Mouse (Mus musculus) hindbrain, embryonic 10.5 days (tissue): ENCODE data around the gene 6430628N08Rik. TPM values are rescaled to one million over a fixed set of nuclear protein-coding genes. Genes with fewer than 3 reads are reported as not detected.

ENCODE experiments used
- DNase-seq: peaks from one replicate; pipeline ENCODE4 v3.0.0-alpha.2; 2017; ENCODE audit warnings: low spot score
- H3K27ac ChIP-seq: fragments of 300-500 bp; sonication (generic); 2 replicates; pipeline ENCODE4 v1.5.1; 2016; ENCODE audit warnings: mild to moderate bottlenecking, moderate library complexity
- H3K27me3 ChIP-seq: fragments of 300-500 bp; sonication (generic); 2 replicates; pipeline ENCODE4 v1.6.1; 2016; ENCODE audit warnings: mild to moderate bottlenecking; ENCODE audit not compliant: poor library complexity, insufficient read depth, severe bottlenecking
- H3K36me3 ChIP-seq: fragments of 300-500 bp; sonication (generic); 2 replicates; pipeline ENCODE4 v1.6.1; 2016; ENCODE audit warnings: mild to moderate bottlenecking, moderate library complexity
- H3K4me1 ChIP-seq: fragments of 300-500 bp; sonication (generic); replicated peaks from 2 replicates; pipeline ENCODE4 v1.6.1; 2016; ENCODE audit warnings: mild to moderate bottlenecking
- H3K4me3 ChIP-seq: fragments of 300-500 bp; sonication (generic); 2 replicates; pipeline ENCODE4 v1.5.1; 2016; ENCODE audit warnings: mild to moderate bottlenecking, moderate library complexity
- H3K9me3 ChIP-seq: fragments of 300-500 bp; sonication (generic); 2 replicates; pipeline ENCODE4 v1.6.1; 2016; ENCODE audit warnings: mild to moderate bottlenecking, moderate library complexity
- WGBS: fragments of 180-500 bp; shearing (Covaris S2); methylation state at CpG from one replicate; pipeline ENCODE4 v1.1.7; 2016; 5-methylcytosine and 5-hydroxymethylcytosine counted together
- polyA plus RNA-seq: library from polyadenylated mRNA; unstranded; fragments of >200 nt; fragmentation: Nextera tagmentation; extraction: Ambion mirVana; gene quantifications from 2 replicates; pipeline ENCODE4 v1.2.1, GENCODE M21; 2016

Gene 6430628N08Rik
- polyA plus RNA-seq, result 0.10 TPM in 1 of 2 replicates, not detected in the other

DNA sequence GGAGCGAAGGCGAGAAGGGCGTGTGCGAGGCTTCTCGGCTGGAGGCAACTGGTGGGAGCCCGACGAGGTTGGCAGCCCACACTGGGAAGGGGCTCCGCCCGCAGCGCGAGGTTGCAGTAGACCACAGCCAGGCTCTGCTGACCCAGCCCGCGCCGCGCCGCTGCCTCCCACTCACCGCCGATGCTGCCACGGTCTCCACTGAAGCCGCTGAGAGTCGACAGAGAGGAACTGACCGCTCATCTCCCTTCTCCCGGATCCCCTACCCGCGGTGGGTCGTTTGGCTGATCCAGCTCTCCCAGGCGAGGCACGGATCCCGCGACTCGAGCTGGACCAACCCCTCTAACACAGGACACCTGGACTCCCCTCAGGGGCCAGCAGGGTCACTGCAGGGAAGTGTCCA is at the start of gene 6430628N08Rik:
TSS of gene 6430628N08Rik (plus strand) at position 113 of the 400 bp plus-strand sequence.
- DNase-seq, result peak; percentile 47
- H3K4me1 ChIP-seq, result peaks cover 14% of the 10 kb centered on the region
- H3K9me3 ChIP-seq, result no peaks in the 10 kb centered on the region
- H3K36me3 ChIP-seq, result no peaks in the 10 kb centered on the region
- peak within 1 kb of the TSS; percentile 51 for H3K4me3 ChIP-seq
- WGBS, result 1% methylated on average over 31 of the region's 31 CpGs
- peak within 1 kb of the TSS; percentile 54; the same call in 1 of the 2 replicates for H3K27ac ChIP-seq
- H3K27me3 ChIP-seq, result peaks cover 76% of the 10 kb centered on the region

DNA sequence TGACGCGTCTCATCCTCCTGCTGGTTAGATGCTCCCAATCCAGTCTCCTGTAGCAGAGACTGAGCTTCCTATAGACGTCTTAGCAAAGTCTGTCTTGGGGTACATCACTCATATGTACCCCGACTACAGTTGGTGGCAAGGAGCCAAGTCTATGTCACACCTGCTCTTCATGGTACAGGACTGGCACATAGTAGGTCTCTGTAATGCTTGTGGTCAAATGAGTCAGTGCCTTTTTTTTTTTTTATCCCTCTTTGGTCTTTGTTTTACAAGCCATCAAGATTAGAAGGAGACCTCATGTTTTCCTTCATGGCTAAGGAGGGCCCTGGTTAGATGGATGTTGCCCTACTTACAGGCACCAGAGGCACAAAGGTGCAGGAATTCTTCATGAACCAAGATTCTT is 49.6 kb upstream of the 6430628N08Rik start:
- WGBS, result 91% methylated on average over 4 of the region's 4 CpGs
- Histone ChIP-seq H3K4me3 (no peak overlapping the region), H3K9me3 (no peaks in the 10 kb centered on the region), H3K4me1 (peaks cover 21% of the 10 kb centered on the region), H3K27ac (no peak overlapping the region), H3K27me3 (no peaks in the 10 kb centered on the region), H3K36me3 (no peaks in the 10 kb centered on the region)
- no peak for DNase-seq

DNA sequence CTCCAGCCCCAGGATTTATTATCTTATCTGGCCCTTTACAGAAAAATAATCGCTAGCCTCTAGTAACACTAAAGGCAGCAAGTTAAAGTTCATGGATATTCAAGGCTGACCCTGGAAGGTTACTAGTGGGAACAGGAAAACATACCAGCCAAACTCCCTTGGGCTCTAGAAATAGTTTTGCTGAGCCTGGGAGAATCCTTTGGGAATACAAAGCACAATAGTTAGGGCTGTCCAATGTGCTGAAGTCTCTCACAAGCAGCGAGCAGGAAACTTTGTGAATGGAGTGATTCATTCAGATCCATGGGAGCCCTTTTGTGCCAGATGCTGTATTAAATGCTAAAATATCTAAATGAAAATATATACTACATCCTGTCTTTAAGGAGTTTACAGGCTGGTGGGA is 43.8 kb upstream of the 6430628N08Rik start:
- Histone ChIP-seq H3K4me1 (no peaks in the 10 kb centered on the region), H3K27ac (no peak overlapping the region), H3K36me3 (peaks cover 37% of the 10 kb centered on the region), H3K4me3 (no peak overlapping the region), H3K9me3 (no peaks in the 10 kb centered on the region), H3K27me3 (no peaks in the 10 kb centered on the region)
- DNase-seq, result no peak
- 56% methylated on average over 2 of the region's 2 CpGs for WGBS

DNA sequence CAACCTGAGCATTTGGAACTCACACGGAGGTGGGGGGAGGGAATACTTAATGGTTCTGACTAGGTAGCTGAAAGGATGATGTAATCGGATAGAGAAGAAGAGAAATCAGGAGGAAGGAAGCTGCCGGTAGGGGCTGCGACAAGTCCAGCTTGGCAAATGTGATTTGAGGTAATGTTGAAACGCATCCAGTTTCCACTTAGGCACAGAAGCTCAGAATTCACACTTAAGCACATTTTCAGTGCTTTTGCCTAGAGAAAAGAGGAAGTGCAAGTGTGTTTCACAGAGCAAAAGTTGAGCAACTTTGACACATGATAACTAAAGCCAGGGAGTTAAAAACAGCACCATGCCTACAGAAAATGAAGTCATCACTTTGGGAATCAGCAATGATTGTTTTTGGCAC is 43.1 kb upstream of the 6430628N08Rik start:
- Histone ChIP-seq H3K27ac (no peak overlapping the region), H3K27me3 (no peaks in the 10 kb centered on the region), H3K9me3 (no peaks in the 10 kb centered on the region), H3K36me3 (peaks cover 45% of the 10 kb centered on the region), H3K4me1 (no peaks in the 10 kb centered on the region), H3K4me3 (no peak overlapping the region)
- WGBS, result 72% methylated on average over 5 of the region's 5 CpGs
- DNase-seq, result no peak

DNA sequence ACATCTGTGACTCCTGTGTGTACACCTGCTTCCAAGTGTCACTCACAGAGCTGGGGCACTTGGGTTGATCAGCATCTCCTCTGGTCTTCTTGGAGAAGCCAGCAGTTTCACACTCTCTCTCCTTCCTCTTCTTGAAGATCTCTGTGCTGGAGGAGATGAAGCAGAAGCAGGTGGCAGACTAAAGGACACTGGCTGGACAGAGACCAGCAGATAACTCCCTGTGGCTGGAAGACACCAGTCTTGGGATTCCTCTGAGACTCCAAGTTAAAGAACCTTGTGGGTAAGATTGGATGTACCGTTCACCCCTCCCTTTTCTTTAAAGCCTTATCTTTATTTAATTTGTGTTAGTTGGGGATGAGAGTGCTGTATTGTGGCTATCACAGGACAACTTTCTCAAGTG is 42.4 kb upstream of the 6430628N08Rik start:
- Histone ChIP-seq H3K9me3 (no peaks in the 10 kb centered on the region), H3K27ac (no peak overlapping the region), H3K27me3 (no peaks in the 10 kb centered on the region), H3K36me3 (peaks cover 52% of the 10 kb centered on the region), H3K4me3 (no peak overlapping the region), H3K4me1 (no peaks in the 10 kb centered on the region)
- no peak for DNase-seq
- 95% methylated on average over 1 of the region's 1 CpGs for WGBS

DNA sequence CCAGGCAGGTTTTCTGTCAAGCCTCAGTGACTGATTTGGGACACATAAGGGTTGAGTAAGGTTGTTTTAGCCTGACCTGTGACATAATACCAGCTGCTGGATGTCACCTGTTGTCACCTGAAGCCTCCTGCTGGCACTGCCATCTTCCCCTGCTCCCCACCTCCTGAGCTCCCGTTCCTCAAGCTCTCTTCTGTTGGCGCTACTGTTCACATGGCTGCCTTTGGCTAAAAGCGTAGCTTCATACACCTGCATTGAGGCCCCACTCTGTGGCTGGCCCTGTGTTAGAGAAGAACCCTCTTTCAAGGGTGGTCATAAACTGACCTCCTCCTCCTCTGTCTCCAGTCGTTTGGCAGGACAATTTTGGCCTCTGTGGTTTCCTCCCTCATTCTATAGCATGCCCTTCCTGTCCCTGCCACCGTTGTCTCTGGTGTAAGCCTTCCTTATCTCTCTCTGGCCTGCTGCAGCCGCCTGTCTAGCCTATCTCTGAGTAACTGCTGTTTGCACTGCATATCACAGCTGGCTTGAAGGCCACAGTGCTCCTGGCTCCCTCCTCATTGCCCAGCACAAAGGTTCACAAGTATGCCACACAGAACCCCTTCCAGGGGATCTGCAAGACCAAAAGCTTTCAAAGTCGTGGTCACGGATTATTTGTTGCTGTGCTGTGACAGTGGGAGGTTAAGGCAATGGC is 41.3 kb upstream of the 6430628N08Rik start:
- no peaks in the 10 kb centered on the region for H3K4me1 ChIP-seq
- H3K27ac ChIP-seq, result peak overlapping the region; percentile 59
- H3K27me3 ChIP-seq, result no peaks in the 10 kb centered on the region
- H3K36me3 ChIP-seq, result peaks cover 54% of the 10 kb centered on the region
- 73% methylated on average over 8 of the region's 8 CpGs for WGBS
- H3K4me3 ChIP-seq, result no peak overlapping the region
- no peak for DNase-seq
- no peaks in the 10 kb centered on the region for H3K9me3 ChIP-seq

DNA sequence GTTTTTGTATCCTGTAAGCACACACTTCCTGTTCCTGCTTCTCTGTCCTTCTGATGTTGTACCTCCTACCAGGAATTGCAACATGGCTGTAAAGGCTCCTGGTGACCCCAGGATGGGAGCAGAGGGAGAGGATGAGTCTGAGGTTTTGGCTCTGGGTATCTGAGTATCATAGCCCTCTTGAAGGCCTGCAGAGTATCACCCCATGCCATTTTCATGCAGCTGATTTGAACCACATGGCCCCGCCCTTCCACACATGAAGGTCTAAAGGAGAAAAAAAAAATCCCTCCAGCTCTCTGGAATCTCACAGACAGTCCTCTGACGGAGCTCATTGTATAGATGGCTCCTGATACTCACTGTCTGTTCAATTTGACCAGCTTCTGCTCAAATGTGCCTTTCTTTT is 40.4 kb upstream of the 6430628N08Rik start:
- H3K36me3 ChIP-seq, result peaks cover 56% of the 10 kb centered on the region
- H3K4me1 ChIP-seq, result peaks cover 8% of the 10 kb centered on the region; the same call in 1 of the 2 replicates
- no peak overlapping the region for H3K4me3 ChIP-seq
- WGBS, result 86% methylated on average over 2 of the region's 2 CpGs
- no peak for DNase-seq
- H3K9me3 ChIP-seq, result no peaks in the 10 kb centered on the region
- no peaks in the 10 kb centered on the region for H3K27me3 ChIP-seq
- H3K27ac ChIP-seq, result no peak overlapping the region

DNA sequence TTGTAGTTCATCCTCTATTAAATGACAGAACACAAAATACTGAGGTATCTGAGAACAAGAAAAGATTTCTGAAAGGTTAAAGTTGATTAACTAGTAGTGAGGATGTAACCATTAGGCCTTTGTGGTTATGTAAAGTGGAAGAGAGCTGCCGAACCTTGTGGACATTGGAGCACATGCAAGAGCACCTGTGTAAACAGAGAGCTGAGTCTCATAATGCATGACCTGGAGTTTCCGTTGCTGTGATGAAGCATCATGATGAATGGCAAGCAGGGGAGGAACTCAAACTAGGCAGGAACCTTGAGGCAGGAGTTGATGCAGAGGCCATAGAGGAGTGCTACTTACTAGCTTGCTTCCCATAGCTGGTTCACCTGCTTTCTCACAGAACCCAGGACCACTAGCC is 39.8 kb upstream of the 6430628N08Rik start:
- H3K9me3 ChIP-seq, result no peaks in the 10 kb centered on the region
- no peak for DNase-seq
- H3K27me3 ChIP-seq, result no peaks in the 10 kb centered on the region
- 76% methylated on average over 2 of the region's 2 CpGs for WGBS
- peaks cover 58% of the 10 kb centered on the region for H3K36me3 ChIP-seq
- no peak overlapping the region for H3K4me3 ChIP-seq
- peaks cover 13% of the 10 kb centered on the region for H3K4me1 ChIP-seq
- H3K27ac ChIP-seq, result no peak overlapping the region

DNA sequence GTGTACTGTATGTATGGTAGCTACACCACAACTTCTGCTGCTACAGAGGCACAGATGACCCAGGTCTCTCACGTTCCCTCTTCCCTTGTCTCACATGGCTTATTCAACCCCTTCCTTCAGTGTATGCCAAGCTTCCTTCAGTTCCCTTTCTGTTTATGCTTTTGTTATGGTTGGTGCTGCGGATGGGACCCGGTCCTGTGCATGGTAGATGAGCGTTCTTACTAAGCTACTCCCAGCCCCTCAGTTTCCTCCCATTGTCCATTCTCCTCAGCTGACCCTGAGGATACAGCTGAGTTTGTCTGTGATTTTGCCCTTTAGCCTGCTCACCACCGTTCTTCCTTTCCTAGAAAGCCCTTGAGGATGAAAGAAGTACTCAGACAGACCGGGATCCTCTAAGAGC is 38.9 kb upstream of the 6430628N08Rik start:
- 91% methylated on average over 6 of the region's 6 CpGs for WGBS
- H3K36me3 ChIP-seq, result peaks cover 58% of the 10 kb centered on the region
- no peak overlapping the region for H3K4me3 ChIP-seq
- no peak for DNase-seq
- no peaks in the 10 kb centered on the region for H3K9me3 ChIP-seq
- no peaks in the 10 kb centered on the region for H3K27me3 ChIP-seq
- H3K4me1 ChIP-seq, result peaks cover 21% of the 10 kb centered on the region
- no peak overlapping the region for H3K27ac ChIP-seq

DNA sequence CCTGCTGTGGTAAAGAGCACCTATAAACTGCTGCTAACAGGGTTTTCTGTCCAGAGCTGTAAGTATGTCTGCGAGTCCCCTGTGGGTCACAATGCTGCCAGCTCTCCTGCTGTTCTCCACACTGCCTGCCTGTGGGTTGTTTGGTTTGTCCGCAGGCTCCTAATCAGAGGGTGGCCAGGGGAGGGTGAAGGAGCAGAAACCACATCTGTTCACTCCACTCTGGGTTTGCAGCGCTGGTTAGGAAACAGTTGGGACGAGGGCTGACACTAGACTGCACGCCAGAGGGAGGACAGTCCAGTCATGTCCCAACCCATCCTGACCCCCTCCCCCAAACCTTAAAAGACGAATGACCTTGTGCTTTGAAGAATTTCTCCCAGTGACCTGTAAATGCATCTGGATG is 35.4 kb upstream of the 6430628N08Rik start:
- Histone ChIP-seq H3K4me1 (peaks cover 21% of the 10 kb centered on the region), H3K9me3 (no peaks in the 10 kb centered on the region), H3K36me3 (peaks cover 63% of the 10 kb centered on the region), H3K27ac (peak overlapping the region; percentile 50; the same call in 1 of the 2 replicates), H3K27me3 (no peaks in the 10 kb centered on the region), H3K4me3 (no peak overlapping the region)
- 55% methylated on average over 6 of the region's 6 CpGs for WGBS
- DNase-seq, result no peak

DNA sequence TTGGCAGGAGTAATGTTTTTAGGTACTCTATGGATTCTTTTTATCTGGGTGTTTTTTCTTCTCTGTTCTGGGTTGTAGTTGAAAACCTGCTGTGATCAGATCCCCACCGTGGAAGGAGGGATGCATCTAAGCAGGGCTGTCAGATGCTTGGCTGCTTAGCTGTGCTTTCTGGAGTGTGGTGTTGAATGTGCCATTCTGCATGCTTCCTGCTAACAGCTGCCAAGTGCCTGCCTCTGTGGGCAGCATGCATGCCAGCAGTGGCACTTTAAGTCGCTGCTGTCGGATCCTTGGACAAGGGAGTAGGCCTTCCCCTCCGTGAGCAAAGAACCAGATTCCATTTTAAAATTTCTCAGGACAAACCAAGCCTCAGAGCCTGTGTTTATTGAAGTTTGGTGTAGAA is 34.9 kb upstream of the 6430628N08Rik start:
- Histone ChIP-seq H3K9me3 (no peaks in the 10 kb centered on the region), H3K27ac (peak overlapping the region; percentile 50; the same call in 1 of the 2 replicates), H3K4me1 (peaks cover 21% of the 10 kb centered on the region), H3K4me3 (no peak overlapping the region), H3K27me3 (no peaks in the 10 kb centered on the region), H3K36me3 (peaks cover 63% of the 10 kb centered on the region)
- no peak for DNase-seq
- WGBS, result 68% methylated on average over 4 of the region's 4 CpGs

DNA sequence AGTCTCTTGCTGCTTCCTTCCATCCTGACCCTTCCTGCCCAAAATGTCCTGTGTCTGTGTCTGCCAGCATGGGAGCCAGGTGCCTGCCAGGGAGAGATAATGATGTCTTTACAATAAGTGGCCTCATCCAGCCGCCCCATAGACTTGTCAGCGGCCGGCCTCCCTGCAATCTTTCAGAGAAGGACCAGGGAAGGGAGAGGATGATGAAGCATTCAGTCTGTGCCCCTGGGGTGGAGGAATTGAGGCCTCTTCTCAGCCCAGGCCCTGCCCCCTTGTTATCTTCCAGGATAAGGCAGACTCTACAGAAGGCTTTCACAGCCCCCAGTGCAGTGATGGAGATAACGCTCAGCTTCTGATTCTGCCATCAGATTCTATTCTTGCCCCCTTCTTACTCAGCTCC is 34.2 kb upstream of the 6430628N08Rik start:
- H3K4me1 ChIP-seq, result peaks cover 21% of the 10 kb centered on the region
- H3K27me3 ChIP-seq, result no peaks in the 10 kb centered on the region
- 56% methylated on average over 4 of the region's 4 CpGs for WGBS
- no peaks in the 10 kb centered on the region for H3K9me3 ChIP-seq
- no peak for DNase-seq
- H3K4me3 ChIP-seq, result no peak overlapping the region
- no peak overlapping the region for H3K27ac ChIP-seq
- H3K36me3 ChIP-seq, result peaks cover 63% of the 10 kb centered on the region

DNA sequence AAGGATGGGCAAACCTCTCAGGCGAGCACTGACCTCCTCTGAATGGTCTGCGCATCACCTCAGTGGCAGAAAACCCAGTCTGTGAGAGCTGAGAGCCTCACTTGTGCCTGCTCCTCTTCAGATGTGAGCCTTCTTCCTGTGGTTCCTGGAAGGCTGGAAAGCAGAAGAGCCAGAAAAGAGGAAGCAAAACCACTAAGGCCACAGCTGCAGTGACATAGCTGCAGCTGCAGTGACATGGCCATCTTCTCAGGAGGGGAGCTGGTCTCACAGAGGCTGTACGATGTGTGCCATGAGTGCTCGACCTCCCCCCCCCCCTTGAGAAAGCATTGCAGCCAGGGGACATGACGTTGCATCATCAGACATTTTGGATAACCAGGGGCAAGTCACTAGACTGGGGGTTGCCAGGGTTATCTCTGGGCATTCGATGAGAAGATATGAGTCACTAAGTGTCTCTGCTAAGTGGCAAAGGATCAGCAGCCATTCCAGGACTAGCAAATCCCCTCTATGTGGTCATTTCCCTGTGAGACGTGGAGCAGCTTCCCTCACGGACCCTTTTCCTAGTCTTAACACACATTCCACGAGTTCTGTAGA is 33.1 kb upstream of the 6430628N08Rik start:
- peaks cover 21% of the 10 kb centered on the region for H3K4me1 ChIP-seq
- no peaks in the 10 kb centered on the region for H3K9me3 ChIP-seq
- WGBS, result 88% methylated on average over 9 of the region's 9 CpGs
- H3K27ac ChIP-seq, result no peak overlapping the region
- H3K27me3 ChIP-seq, result no peaks in the 10 kb centered on the region
- H3K36me3 ChIP-seq, result peaks cover 63% of the 10 kb centered on the region
- H3K4me3 ChIP-seq, result no peak overlapping the region
- DNase-seq, result no peak
